ENCODE assay signal across 8 mouse cellular contexts in genomic region chr3:25679373-25679772, GRCm38 (mm10).
DNase-seq lines count a peak whose midpoint lies in the region.

No protein-coding gene starts in this region.

- peak; percentile 5 for DNase-seq in adrenal gland, postnatal 10 days
- DNase-seq in adrenal gland, postnatal 14 days = no peak
- DNase-seq in layer of hippocampus, adult 11-12 months (ENCODE audit: low spot score) = peak; percentile 64
- no peak for DNase-seq in layer of hippocampus, postnatal 25 days (ENCODE audit: extremely low spot score in 1 of 2, low spot score in 1 of 2)
- DNase-seq in kidney, postnatal 10 days = peak; percentile 50
- DNase-seq in lung, postnatal 36 days = peak; percentile 68
- no peak for DNase-seq in spleen, postnatal 4 days (ENCODE audit: low spot score in 2 of 2)
- DNase-seq in adrenal gland, adult 8-10 months = no peak

Comparison
In these comparisons a context has a peak if more than half of its experiments do, and no peak if none do; other contexts are left out.
1. DNase-seq: peak in adrenal gland, postnatal 10 days (single experiment), layer of hippocampus, adult 11-12 months (single experiment), kidney, postnatal 10 days (single experiment) and lung, postnatal 36 days (single experiment); none in adrenal gland, postnatal 14 days (single experiment), layer of hippocampus, postnatal 25 days (0 of 2), spleen, postnatal 4 days (0 of 2) and adrenal gland, adult 8-10 months (single experiment).